Mouse (Mus musculus) bone marrow macrophage, adult 2 months (primary cell): Measurements from ENCODE around the gene Crp.

ENCODE experiments used
- CTCF ChIP-seq: IDR thresholded peaks from 2 replicates; pipeline ENCODE4 v1.5.1; 2012; ENCODE audit warnings: low read depth, mild to moderate bottlenecking, low read length, moderate library complexity
- POLR2A ChIP-seq: IDR thresholded peaks from 2 replicates; pipeline ENCODE4 v1.6.1; 2012; ENCODE audit warnings: mild to moderate bottlenecking, low read depth, low read length, borderline replicate concordance

DNA sequence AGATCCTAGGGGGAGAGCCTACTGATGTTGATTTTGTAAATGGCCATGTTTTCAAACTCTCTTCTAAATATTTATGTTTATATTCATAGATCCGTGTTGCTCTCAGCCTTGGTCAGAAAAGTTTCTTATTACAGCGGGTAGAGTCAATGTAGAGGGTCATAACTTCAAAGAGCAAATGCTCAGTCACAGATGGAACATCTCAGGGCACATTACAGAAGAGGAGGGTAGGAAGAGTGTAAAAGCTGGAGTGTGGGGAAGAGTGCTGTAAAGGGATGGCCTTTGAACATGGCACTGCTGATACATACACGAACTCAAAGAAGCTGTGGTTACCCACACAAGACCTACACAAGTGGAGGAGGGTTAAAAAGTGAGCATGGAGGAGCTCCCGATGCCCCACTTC is 177.4 kb downstream of the Crp start:
- TF ChIP-seq CTCF (no peak), POLR2A (no peak)
